Mouse (Mus musculus) cerebellum, adult 18-20 months (tissue): Measurements from ENCODE around the gene Tmem258.

Experiments used
- DNase-seq, 2 experiments: peaks; one replicate each; pipeline ENCODE4 v3.0.0; 2021

Tmem258 gene

DNA sequence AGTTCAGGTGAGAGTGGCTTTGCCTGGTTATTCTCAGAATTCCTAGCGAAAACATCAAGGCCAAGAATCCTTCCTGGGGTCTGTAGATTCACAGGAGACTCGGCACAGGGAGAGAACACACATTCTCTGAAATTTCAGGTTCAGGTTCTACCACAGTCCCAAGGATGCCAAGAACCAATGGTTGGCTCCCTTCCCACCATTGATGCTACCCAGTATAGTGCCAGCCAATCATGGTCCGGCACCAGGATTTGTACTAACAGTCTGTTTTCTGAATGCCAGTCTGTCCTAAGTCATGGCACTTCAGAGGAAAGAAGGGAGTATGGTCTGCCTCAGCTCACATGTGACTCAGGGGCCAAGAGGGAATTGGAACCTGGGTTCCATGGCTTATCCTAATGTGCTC is 17.9 kb upstream of the Tmem258 start:
- DNase-seq = no peak

DNA sequence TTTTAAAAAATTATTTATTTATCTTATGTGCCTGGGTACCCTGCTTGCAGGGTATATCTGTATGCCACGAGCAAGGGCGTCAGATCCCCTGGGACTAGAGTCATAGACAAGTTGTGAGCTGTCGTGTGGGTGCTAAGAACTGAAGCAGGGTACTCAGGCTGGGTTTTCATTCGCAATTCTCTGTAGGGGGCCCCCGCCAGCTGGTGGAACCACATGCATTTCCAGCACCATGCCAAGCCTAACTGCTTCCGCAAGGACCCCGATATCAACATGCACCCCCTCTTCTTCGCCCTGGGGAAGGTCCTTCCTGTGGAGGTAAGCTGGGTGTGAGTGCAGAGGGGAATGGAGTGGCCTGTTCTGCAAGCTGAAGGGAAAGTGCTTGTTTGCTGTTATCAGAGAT is 17.2 kb upstream of the Tmem258 start:
- no peak for DNase-seq

DNA sequence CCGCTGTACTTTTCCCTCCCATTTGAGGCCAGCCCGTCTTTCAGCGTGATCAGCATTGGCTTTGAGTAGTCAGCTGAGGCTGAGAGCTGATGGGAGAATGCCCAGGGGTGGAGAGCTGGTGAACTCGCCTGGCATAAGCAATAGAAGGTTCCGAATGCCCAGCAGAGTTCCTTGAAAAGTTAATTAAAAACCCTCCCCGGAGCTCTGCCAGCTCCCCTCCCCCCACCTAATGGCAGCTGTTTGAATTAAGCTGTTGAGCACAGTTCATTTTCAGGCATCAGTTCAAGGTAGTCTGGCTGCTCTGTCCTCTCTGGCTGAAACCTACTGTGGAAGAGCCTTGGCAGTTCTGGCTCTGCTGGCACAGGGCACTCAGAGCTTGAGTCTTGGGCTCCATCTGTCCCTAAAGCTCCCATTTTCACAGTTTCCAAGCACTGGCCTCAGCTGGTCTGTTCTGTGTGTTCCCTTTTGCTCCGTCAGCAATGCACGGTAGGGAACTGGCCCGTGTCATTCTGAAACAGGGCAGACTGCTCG is 15.5 kb upstream of the Tmem258 start:
- DNase-seq = peak; percentile 75 to 82

DNA sequence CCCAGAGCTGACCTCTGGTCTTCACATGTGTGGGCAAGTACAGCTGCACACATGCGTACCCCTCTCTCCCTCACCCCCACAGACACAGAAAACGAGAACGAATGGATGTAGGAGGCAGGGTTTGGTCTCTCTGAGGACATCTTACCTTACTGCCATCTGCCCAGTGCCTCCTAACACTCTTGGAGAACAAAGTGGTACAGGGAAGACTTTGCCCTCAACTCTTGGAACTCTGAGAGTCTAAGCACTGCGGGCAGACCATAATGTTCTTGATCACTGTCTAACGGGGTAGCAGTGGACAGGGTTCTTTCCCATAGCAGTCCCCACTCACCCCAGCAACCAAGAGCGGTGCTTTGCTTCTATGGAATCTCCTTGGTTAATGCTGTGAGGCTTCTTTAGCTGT is 14.8 kb upstream of the Tmem258 start:
- no peak for DNase-seq

DNA sequence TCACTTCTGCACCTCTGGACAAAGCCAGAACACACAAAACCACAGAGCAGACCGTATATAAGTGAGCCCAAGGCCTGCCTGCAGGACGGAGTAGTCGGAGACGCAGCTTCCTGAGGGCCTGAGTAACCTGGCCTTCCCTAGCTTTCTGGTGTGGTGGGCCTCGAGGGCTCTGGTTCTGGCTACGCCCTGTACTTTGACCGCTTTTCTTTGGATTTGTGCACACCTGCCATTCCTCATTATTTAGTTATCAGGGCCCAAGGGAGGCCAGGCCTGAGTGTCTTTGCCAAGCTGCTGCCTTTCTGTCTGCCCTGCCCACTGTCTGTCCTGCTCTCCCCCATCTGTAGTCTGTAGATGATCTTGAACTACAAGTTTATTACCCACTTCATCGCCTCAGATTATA is 13.9 kb upstream of the Tmem258 start:
- no peak for DNase-seq

DNA sequence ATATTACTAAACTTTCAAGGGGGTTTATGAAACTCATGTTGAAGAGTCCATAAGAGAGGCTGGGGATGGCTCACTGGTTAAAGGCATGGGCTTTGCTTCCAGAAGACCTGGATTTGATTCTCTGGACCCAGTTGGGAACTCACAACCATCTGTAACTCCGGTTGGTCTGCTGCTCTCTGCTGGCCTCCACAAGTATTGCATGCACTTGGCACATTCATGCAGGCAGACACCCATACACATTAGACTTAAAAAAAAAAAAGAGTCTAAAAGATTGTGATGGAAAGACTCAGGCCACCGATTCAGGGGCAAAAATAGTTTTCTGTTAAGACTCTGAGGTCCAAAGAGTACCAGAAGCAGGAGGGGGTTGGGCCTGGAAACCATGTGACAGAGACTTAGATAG is 13.0 kb upstream of the Tmem258 start:
- peak; percentile 55 to 61 for DNase-seq

DNA sequence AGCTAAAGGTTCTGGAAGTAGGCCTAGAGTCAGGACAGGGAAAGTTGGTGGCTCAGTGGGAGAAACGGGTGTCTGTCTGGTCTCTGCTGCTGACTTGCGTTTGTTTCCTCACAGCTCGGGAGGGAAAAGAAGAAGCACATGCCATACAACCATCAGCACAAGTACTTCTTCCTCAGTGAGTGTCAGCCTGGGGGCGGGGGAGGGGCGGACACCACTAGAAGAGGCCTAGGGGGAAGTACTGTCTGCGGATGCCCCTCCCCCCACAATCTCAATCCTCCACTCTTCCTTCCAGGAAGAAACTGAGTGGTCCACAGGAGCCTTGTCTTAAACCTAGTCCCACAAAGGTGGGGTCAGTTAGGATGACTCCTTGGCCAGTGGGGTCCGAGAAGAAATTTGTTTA is 12.5 kb upstream of the Tmem258 start:
- no peak for DNase-seq

DNA sequence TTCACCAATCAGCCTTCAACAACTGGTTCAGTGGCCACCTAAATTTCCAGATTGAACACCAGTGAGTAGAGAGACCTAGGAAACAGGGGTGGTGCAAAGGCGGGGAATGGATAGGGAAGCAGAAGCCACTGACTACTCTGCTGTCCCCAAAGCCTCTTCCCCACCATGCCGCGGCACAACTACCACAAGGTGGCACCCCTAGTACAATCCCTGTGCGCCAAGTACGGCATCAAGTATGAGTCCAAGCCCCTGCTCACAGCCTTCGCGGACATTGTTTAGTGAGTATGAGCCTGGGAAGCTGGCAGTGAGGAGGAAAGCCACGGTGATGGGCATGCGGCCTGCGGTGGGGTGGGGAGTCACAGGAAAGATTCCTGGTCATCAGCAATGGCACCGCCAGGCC is 9.5 kb upstream of the Tmem258 start:
- DNase-seq = no peak

DNA sequence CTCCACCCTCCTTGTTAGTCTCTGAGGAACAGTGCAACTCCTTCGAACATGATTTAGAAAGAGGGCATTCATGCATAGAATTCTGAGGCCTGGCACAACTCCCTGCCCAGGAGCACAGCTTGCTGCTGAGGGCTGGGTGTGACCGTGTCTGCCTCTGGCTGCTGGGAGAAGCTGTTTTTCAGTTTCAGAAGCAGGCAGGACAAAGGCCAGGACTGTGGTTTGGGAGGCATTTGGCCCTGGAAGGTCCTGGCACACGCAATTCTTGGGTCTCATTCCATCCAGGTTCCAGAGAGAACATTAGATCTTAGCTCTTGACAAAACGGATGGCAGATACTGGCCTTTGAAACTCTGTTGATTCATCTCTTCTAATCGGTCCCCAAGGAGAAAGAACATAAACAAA is 8.6 kb upstream of the Tmem258 start:
- DNase-seq = no peak

DNA sequence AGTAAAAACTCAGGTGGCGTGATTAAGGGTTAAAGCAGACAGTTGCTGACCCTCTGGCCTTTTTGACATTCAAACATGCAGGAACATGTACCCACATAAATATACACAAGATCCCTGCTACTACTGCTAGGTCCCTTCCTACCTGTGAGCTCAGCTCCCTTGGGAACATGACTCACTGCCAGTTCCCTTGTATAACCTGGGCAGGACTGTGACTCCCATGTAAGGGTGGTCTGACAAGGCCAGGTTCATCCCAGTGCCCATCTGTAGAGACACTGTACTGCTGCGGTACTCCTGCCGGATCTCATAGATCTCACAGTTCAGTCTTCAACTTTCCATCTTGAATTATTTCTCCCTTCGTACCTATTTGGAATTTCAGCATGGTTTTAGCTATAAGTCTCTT is 6.7 kb upstream of the Tmem258 start:
- no peak for DNase-seq

DNA sequence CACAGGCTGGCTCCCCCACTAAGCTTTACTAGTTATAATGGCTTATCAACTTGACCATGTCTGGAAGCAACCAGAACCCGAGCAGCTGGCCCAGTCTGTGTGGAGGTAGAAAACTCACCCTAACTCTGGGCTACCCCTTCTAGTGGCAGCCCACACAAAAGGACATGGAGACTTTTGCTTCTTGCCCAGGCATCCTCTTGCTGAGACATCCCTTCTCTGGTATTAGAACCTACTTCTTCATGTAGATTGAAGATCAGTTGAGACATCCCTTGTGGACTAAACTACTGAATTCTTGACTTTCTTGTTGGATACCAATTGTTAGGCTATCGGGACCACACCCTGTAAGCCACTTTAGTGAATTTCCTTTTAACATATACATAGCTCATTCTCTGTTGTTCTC is 5.5 kb upstream of the Tmem258 start:
- no peak for DNase-seq

DNA sequence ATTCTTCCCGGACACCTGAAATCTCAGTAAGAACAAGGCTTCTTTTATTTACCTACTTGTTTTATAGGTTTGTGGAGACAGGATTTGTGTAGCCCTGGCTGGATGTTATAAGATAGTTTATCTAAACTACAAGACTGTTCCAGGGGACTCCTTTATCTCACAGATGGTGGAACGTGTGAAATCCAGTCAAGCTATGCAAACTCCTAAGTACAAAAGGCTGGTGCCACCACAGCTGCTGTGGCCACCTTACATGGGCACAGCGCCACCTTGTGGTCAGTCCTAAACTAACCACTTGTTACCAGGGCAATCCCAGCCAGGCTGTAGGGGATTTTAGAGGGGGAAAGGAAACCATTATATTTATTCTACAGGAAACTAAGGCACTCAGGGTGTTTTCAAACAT is 5.1 kb upstream of the Tmem258 start:
- peak; percentile 77 to 84 for DNase-seq

DNA sequence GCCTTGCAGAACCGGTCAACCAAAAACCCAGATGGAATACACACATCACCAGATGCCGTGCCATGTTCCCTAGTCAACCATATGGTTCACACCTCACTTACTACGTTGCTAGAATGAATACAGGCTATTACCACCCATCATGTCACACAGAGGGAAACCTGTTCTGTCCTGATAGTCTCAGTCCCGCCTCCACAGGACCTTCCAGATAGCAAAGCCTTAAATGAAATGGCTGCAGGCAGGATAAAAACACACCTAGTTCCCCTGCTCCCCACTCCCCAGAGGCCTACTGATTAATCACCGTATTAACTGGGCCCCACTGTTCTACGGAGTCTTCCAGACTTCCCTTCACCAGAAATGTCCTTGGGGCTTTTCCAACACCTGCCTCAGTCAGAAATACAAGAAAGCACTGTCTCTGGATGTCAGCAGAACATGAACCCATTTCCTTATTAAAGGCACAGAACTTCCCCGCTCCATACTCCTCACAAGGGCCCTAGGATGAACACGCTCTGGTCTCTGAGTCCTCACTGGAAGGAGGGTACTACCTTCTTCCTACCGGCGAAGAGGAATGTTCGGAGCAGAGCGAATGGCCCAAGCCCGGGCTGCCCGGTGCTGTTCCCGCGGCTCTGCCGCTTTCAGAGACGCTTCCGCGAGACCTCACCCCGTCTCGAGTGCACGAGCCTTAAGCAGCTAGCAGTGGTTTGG is 517 bp upstream of the Tmem258 start:
- no peak for DNase-seq

DNA sequence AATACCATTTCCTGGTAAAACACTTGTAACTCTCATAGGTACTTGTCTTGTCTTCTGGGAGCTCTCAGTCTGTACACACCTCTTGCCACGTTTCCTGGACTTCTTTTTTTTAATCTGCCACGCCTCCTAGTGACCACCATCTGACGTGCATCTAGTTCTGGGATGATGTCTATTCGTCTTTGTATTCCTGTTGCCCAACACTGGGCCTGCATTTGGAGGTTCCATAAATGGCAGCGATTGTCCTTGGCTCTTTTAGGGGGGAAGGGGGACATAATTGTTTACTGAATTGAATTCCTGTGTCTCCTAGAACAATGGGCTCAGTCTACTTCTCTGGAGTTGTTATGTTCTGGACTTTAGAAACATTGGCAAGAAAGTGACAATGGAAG is 795 bp downstream of the Tmem258 start:
- peak; percentile 42 for DNase-seq

DNA sequence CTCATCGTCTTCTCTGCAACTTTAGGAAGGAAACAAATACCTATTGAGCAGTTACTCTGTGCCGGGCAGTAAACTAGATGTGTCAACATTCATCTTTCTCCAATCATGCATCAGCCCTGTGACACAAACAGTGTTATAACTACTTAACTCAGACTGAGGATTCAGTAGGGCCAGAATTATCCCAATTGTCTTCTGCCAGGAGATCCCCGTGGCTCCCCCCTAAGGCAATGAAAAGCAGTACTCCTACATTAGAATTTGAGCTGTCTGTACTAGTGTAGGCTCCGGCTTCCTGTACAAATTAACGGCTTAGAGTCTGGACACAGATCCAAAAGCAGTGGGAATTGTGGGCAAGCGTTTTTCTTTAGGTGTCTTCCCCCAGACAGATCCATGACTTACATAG is 1.2 kb downstream of the Tmem258 start:
- DNase-seq = no peak

DNA sequence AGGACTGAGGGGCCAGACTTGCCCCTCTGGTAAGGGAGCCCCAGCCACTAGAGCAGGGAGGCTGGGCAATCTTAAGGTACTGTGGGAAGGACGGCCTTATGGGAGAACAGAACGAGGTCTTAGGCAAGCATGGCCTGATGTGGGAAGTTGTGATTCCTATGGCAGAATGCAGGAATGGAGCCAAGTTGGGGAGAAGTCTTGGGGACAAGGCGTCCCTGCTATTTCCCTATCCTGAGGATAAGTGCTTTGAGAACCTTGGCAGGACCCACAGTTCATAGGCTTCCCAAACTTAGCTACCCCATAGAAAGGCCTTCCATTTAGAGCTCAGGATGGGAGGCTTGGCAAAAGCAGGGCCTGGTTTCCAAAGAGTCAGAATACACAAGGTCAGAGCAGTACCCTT is 5.0 kb downstream of the Tmem258 start:
- DNase-seq = no peak

DNA sequence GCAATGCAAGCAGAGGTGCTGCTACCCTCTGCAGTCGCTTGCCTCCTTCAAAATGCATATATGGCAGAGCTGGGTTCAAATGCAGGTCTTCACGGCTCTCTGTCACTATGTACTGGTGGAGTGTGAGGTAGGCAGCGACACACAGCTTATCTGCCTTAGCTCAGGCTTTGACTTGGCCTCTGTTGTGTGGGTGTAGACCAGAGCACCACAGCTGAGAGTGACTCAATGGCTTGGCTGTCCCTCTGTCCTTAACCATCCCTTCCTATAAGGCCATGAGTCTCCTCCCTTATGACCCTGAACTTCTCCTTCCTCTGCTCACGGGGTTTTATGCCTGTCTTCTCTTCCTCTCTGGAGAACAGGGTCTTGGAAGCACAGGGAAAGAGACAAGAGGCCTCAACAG is 7.1 kb downstream of the Tmem258 start:
- no peak for DNase-seq

DNA sequence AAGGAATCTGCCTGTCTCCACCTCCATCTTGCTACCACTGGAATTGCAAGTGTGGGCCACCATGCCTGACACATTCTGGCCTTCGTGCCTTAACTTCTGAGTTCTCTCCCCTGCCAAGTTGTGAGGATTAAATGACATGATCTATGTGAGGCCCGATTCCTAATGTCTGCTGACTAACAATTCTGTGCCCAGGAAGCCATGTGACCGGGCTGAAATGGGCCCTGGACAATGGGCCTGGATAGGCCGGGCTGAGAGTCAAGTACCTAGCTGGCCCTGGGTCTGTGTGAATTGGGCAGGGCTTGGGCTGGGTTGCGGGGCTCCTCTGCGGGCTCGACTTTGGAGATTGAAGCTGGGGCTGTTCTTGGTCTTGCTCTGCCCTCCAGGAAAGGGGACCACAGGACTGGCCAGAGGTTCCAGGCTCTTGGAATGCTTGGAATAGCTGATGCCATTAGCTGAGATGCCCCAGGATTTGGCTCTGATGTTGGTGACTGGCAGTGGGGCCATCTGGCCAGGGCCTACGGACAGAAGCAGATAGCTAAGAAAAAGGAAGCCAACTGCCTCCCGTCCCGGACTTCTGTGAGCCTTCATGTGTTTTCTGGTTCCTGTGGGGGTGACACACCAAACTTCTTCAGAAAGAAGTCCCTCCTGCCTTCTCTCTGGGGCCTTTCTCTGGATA is 10.1 kb downstream of the Tmem258 start:
- no peak for DNase-seq

DNA sequence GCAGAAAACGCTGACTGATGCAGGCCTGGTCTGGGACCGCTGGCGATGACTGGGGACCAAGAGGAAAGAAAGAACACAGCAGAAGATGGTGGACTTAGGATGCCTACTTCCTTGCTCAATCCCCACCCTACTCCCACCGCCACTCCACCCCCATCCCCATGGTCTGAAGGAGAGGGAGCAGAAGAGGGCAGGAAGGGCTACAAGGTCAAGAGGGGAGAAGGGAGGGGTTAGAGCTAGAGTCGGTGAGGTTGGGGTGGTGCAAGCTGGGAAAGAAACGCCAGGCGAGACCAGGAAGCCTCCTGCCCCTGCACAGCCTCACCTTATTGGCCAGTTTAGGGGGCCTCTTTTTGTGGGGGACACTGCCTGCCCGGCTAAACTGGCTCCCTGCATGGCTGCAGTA is 12.3 kb downstream of the Tmem258 start:
- DNase-seq = no peak

DNA sequence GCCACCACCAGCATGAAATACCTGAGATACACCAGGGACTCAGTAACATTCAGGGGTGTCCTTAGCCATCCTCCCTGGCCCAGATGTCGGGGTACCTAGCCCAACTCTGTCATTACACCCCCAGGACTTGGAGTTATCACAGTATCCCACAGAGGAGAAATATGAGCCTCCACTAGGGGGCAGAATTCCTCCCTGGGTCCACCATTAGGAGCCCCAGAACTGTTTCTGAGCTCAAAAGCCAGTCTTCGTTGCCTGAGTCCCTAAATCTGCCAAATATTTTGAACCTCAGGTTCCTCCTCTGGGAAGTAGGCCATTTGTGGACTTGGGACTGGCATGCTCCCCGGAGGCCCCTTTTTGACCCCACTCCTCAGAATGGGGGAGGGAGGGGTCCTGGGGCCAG is 15.3 kb downstream of the Tmem258 start:
- DNase-seq = peak; percentile 34 to 53

DNA sequence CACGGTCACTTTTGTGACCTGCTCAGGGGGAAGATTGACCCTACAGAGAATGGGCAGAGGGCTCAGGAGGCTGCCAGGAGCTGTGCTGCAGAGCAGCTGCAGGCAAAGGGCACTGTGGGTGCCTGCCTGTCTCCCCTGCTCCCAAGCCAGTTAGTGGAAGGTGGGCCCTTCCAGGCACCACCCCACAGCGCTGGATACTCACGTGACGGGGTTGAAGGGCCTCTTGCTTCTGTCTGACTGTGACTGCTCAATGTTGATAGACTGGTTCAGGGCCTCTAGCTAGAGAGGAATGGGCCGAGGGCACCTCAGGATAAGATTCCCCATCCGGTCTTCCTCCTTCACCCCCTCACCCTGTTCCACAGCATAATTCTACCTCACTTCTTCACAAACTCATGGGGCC is 15.8 kb downstream of the Tmem258 start:
- DNase-seq = no peak

DNA sequence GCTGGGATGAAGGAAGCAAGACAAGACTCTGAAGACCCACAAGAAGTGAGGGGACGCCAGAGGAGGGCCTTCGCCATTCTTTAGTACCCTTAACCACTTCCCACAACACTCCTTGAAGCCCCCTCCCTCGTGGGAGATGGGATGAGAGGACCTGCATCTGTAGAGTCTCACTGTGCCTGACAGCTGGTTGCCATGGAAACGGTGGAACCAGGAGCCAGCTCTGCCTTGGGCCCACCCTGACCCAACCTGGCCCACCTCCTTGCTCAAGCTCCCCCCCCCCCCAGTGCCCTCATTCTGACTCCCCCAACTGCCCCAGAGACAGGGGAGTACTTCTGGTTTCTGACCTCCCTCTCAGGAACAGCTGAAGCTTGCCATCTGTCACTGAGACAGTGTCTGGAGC is 17.8 kb downstream of the Tmem258 start:
- no peak for DNase-seq

DNA sequence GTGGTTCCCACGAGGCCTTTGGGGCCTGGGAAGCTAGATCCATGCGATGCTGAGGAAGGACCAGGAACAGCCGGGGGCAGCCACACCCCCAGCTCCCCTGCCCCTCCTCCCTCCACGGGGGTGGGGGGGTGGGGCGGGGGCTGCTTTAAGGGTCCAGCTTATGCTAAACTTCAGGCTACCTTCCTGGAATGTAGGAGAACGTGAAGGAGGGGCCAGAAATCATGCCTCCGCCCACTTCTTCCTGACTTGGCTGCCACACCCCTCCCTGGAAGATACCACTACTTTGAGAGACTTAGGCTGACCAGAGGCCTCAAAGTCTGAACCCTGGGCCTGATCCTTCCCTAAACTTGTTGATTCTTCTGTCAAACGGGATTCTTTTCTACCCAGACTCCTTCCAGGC is 18.8 kb downstream of the Tmem258 start:
- no peak for DNase-seq

DNA sequence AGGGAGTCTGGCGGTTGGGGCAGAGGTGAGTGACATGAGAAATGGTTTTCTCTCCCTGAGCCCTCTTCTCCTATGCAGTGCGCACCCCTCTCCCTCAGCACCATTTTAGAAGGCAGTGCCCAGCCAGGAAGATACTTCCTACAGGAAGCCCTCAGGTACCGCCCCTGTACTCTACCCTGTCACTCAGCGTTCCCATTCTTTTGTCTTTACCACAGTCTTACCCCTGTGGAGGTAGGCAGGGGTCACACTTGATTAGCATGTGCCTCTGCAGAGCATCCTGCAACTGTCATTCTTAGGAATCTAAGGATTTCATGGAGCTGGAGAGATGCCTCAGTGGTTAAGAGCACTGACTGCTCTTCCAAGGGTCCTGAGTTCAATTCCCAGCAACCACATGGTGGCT is 19.7 kb downstream of the Tmem258 start:
- no peak for DNase-seq
